Mouse (Mus musculus): ENCODE data around the gene Osbpl7.

Gene Osbpl7

DNA sequence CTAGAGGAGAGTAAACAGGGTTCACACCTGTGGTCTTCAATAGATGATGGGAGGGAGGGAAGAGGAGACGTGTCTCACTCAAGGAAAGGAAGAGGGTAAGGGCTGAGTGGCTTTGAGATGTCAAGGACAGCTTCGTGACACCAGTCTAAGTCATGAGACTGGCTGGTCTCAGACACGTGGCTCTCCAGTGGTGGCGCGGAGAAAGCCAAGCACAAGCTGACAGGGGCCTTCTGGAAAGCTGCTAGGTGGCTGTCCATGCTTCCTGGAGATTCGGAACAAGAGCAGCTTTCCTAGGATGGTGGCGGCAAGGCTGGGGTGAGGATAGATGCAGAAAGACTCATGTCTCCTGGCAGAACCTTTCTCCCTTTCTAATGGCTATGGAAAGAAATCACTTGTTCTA, 11.5 kb upstream of the Osbpl7 start:
- DNase-seq (ENCODE audit: low read depth, low spot score), result no peak

DNA sequence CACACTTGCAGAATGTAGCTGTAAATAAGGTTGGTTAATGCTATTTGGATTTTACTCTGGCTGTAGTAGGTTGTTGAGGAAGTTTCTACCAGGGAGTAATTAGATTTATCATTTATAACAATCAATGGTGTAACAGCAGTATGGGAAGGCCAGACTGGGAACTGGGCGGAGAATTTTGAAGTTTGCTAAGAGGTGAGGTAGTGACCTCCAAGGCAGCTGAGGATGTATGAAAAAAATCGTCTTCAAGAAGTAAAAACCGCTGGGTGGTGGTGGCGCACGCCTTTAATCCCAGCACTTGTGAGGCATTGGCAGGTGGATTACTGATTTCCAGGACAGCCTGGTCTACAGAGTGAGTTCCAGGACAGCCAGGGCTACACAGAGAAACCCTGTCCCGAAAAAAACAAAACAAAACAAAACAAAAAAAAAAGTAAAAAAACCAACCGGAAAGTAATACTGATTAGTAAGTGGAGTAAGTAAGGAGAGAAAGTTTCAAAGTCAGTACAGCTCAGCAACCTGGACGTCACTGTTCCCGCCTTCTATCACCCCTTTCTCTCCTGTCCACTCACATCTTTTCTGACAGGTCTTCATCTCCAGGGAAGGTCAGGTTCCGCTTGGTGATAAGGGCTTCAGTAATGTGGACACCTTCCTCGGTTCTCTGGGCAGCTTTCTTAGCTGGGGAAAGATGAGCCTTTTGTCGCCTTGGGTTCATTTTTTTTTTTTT, 10.0 kb upstream of the Osbpl7 start:
- DNase-seq (ENCODE audit: low read depth, low spot score), result no peak

DNA sequence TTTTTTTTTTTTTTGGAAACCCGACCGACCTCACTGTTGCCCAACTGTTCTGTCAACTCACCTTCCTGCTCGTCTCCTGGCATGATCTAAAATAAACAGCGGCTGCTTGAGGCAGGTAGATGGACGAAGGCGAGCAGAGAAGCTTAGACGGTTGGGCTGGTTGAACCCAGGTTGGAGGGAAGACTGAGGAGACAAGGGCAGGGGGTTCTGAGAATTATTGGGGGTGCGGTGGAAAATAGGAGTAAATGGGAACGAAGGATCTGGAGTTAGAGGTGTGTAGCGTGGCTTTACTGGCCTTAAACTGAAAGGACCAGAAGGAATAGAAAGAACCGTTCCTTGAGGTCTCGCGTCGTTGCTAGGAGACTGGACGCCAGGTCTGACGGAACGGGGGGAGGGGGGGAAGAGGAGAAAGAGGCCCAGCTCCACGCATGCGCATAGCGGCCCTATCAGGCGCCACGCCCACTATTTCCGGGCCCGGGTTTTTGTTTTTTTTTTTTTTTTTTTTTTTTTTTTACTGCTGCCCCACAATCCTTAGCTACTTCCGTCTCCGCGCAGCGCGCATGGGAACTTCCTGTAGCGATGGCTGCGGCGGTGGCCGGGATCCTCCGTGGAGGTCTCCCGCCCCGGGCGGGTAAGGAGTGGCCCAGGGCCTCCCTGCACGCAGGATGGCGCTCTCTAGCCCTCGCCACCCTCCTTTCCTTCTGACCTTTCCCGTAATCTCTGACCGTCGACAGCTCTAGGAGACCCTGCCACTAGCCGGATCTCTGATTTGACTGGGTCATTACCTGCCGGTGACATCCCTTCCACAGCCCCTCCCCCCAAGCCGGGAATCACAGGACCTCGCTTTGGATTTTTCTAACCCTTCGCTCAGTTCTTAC, 9.2 kb upstream of the Osbpl7 start, which contains the start of the genes Lrrc46 and Mrpl10:
Gene Lrrc46, minus strand, starts transcription at position 386 of the 878 bp plus-strand sequence.
Gene Mrpl10, plus strand, starts transcription at position 539 of the 878 bp plus-strand sequence.
- DNase-seq (ENCODE audit: low read depth, low spot score), result peak; percentile 79

DNA sequence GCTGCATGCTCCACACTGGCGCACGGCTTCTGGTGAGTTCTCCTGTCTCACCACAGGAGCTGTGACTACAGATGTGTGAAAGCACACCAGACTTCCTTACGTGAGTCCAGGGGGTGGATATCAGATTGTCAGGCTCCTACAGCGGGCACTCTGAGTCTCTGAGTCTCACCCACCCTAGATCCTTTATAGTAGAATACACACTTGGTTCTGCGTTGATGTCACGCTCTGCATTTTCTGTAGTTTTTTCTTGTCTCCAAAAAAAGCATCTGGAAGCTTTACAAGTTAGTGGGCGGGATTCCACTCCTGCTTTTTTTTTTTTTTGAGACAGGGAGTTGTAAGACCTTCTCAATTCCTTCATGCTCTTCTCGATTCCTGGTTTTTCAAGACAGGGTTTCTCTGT, 5.5 kb upstream of the Osbpl7 start:
- DNase-seq (ENCODE audit: low read depth, low spot score), result no peak

DNA sequence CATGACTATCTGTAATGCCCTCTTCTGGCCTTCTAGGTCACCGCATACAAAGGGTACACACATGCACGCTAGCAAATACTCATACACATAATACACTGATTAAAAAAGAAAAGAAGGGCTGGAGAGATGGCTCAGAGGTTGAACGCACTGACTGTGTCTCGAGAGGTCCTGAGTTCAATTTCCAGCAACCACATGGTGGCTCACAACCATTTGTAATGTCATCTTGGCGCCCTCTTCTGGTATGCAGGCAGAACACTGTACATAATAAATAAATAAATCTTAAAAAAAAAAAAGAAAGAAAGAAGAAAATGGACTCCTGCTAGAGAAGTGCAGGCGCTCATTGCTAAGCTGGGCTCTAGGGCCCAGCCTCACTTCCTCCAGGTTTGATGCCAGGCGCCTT, 4.6 kb upstream of the Osbpl7 start:
- DNase-seq (ENCODE audit: low read depth, low spot score), result no peak

DNA sequence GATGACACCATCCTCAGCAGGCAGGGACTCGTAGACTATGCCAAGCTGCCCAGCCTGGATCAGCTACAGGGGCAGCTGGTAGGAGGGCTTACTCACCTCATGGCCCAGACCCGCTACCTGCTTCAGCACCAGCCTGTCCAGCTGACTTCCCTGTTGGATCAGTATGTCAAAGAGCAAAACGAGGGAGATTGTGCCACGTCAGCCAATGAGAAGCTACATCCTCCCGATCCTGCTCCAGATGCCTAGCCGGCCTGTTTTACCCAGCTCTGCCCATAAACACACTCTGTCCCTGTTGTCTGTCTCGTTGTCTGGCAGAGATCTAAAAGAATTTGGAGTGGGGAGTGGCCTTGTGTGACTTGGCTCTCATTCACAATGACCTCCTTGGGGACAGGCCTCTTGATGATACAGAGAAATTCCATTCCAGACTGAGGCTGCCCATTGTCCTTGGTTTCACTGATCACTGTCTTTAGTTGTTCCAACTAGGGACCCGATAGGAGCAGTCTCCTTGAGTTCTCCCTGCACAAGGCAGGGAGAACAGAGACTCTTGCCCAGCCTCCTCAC, 2.3 kb upstream of the Osbpl7 start:
- no peak for DNase-seq (ENCODE audit: low read depth, low spot score)

DNA sequence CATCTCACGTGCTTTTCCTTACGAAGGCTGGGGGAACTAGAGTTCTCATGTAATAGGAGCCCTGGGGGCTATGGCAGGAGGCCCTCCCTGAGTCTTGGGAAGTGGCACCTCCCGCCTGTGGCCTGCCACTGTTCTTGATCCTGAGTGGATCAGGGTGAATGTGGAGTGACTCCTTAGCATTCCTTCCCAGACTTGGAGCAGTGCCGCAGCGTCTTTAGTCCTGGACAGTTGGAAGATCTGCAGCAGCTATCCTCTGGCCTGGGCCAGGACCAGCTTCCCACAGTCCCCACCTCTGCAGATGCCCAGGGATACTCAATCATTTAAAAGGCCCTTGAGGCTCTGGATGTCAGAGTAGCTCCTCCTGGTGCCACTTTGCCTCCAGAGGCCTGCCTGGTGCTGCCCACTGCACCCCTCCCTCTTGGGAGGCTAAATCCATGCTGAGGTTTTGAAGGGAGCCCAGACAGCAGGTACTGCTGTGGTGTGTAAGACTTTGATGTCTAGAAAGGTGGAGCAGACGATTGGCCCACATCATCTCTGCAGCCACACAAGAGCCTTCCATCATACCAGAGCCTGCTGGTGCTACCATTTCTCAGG, 839 bp upstream of the Osbpl7 start:
- DNase-seq (ENCODE audit: low read depth, low spot score), result no peak

DNA sequence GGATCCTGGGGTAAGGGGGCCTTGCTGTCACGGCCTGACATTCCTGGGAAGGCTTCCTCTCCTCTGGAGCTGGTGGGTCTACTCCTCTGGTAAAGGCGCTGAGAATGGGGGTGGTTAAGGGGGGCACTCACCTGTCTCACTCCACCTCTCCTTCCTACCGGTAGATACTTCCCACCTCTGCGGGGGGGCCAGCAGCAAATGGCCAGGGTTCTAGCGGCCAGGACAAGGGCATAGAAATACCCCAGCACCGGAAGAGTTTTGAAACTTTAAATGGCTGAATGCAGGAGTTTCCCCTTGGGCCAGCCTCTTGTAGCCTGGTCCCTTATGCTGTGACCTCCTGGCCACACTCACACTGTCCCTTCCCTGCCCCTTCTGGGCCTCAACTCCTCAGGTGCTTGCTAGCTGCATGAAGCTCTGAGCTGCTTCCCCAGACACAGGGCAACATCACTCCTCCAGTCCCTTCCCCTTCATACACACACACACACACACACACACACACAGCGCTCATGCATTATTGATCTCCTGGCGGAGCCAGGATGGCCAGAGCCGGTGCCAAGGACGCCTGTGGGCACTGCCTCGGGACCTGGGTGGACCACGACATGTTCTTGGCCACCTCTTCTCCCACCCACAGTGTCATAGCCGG, 637 bp downstream of the Osbpl7 start:
- DNase-seq (ENCODE audit: low read depth, low spot score), result no peak

DNA sequence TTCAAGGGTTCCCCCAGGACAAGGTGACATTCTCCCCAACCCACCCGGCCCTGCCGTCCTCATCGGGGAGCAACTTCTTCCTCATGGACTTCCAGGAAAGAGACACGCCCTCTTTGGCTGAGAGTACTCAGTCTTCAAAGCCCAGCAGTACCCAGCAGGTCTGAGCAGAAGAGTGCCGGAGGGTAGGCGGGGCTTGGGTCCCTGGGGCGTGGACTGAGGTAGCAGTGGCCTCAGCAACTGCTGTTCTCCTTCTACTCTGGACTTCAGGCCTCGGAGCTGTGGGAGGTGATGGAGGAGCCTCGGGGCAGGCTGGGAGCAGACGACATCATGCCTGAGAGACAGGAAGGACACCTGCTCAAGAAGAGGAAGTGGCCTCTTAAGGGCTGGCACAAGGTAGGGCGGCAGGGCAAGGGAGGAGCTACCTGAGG, 1.8 kb downstream of the Osbpl7 start:
- DNase-seq (ENCODE audit: low read depth, low spot score), result peak; percentile 43

DNA sequence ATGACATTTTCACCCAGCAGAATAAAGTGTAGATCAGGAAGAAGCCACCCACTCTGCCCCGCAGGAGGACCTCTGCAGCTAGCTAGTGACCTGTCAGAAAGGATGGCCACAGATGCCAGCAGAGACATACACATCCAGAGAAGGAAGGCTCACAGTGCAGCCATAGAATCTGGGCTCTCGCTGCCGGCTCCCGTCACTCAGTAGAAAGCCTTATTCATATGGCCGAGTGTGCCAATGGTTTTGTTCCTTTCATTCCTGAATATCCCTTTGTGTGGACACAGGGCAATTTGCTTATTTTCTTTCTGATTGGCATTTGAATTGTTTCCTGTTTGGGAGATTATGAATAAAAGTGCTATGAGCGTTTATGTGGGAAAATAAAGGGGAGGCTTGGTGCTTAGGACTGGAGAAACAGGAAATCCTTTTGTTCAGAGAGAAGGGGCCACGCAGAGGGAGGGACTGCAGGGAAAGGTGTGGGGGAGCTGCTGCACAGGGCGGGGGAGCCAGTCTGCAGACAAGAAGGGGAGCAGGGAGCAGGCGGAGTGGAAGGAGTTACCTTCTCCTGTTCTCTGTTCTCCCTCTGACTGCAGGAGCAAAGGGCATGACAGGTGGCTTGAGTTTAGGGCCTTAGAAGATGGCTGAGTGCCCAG, 13.0 kb downstream of the Osbpl7 start:
- DNase-seq (ENCODE audit: low read depth, low spot score), result no peak

DNA sequence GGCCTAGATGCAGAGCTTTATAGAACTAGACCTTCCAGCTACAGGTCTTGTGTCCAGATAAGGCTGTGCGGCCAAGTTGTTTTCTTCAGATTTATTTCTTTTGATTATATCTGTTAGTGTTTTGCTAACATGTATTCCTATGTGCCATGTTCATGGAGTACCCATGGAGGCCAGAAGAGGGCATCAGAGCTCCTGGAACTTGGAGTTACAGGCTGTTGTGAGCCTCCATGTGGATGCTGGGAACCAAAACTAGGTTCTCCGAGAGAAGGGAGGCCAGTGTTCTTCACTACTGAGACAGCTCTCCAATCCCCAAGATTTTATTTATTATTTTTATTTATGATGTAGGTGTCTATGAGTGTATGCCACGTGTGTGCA, 13.5 kb downstream of the Osbpl7 start:
- no peak for DNase-seq (ENCODE audit: low read depth, low spot score)

DNA sequence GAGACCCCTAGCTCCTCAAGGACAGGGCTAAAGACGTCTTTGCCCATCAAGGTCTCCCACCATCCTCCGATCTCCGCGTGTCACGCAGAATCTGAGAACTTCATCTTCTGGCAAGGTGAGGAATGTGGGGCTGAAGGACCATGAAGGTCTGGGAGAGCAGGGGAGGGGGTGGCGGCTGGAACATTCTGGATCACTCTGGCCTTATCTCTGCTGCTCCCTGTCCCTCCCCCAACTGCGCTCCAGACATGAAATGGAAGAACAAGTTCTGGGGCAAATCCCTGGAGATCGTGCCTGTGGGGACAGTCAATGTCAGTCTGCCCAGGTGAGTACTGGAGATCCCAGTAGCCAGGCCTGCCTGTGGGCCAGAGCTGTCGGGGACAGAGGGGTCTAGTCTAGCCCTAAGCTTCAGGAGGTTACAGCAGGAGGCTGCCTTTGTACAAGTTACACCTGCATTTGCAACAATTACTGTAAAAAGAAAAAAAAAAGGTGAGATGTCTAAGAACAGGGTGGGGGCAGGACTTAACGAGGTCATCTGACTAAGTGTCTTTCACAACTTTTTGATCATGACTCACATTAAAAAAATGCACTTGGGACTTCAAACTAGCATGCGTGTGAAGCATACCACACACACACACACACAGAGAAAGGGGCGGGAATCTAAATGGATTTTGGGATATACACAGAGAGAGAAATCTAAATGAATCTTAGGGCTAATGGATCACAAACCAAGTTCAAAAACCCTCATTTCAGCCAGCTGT, 15.3 kb downstream of the Osbpl7 start:
- no peak for DNase-seq (ENCODE audit: low read depth, low spot score)

DNA sequence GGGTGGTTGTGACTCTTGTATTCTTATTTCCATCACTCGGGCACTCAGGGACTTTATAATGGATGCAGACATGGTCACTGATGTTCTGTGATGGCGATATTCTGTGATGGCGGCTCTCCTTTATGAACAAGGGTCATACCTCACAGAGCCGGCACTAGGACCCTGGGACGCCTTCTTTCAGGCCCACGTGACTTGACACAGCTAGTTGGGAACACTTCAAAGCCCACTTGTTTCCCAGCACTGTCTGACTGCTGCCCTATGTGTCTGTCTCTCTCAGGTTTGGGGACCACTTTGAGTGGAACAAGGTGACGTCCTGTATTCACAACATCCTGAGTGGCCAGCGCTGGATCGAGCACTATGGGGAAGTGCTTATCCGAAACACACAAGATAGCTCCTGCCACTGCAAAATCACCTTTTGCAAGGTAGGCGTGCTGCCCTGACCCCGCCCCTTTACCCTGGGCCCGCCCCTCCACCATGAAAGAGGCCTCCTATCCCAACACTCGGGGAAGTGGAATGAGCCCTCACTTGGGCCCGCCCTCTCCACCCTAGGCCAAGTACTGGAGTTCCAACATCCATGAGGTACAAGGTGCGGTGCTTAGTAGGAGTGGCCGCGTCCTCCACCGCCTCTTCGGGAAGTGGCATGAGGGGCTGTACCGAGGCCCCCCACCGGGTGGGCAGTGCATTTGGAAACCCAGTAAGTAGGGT, 16.4 kb downstream of the Osbpl7 start:
- no peak for DNase-seq (ENCODE audit: low read depth, low spot score)

DNA sequence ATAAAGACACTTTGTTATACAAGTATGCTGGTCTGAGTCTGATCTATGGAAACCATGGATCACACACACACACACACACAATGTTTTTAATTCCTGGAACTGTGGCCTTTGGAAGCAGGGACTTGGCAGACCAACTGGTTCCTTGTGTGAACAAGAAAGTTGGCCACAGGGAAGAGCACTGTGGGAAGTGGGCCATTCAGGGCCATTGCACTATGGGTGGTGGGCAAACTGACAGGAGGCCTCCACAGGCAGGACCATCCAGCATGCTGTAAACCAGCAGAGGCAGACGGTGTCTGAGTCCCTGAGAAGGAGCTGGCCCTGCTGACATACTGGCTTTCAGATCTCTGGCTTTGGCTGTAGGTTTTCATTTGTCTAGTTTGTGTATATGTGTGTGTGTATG, 18.9 kb downstream of the Osbpl7 start:
- no peak for DNase-seq (ENCODE audit: low read depth, low spot score)

DNA sequence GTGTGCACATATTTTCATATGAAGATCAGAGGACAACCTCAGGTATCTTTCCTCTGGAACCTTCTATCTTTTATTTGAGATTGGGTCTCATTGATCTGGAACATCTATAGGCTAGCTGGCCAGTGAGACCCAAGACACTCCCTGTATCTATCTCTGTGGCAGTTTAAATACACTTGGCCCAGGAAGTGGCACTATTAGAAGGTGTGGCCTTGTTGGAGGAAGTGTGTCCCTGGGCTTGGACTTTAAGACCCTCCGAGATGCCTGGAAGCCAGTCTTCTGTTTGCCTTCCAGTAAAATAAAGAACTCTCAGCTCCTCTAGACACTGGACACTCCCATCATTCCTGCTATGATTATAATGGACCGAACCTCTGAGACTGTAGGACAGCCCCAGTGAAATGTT, 19.3 kb downstream of the Osbpl7 start:
- DNase-seq (ENCODE audit: low read depth, low spot score), result no peak

DNA sequence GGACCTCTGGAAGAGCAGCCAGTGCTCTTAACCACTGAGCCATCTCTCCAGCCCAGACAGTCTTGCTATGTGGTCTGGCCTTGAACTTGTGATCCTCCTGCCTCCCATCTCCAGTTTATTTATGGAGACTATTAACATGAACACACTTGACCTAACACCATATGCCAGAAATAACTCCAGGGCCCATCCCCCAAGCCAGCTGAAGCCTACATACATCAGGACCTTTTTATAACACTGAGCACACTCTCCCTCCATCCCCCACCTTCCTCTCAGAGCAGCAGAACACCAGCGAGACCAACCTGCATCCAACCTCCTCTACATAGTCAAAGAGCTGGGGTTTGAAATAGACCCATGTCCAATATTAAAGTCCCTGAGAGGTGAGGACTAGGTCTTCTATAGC, 20.7 kb downstream of the Osbpl7 start:
- no peak for DNase-seq (ENCODE audit: low read depth, low spot score)

DNA sequence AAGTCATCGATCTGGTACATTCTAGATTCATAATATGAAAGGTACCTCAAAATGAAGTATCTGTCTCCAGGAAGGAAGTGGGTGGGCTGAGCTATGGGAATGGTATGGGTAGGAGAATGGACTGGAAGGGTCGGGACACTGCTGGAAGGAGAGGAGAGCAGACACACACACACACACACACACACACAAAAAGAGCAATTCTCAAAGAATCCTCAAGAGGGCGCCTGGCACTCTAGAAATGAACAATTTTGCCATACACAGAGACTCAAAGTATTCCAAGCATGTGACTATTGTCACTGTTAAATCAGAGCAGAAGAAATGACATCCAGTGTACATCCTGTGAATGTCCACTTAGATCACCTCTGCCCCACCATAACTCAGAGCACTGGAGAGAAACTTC, 22.1 kb downstream of the Osbpl7 start:
- DNase-seq (ENCODE audit: low read depth, low spot score), result peak; percentile 16

DNA sequence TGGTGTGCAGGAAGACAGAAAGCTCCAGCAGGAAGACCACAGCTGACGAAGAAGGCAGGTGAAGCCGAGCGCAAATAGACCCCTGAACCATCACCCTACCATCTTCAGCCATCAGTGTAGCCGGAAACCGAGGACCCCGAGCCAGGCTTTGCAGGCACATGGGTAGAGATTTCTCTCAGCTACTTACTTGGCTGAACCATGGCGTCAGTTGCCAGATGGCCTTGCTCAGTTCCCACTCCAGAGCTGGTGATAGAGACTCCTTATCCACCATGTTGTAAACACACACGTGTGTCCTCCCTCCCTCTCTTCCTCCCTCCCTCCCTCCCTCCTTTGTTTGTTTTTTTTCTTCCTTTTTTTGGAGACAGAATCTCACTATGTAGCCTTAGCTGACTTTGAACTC, 23.8 kb downstream of the Osbpl7 start:
- no peak for DNase-seq (ENCODE audit: low read depth, low spot score)

DNA sequence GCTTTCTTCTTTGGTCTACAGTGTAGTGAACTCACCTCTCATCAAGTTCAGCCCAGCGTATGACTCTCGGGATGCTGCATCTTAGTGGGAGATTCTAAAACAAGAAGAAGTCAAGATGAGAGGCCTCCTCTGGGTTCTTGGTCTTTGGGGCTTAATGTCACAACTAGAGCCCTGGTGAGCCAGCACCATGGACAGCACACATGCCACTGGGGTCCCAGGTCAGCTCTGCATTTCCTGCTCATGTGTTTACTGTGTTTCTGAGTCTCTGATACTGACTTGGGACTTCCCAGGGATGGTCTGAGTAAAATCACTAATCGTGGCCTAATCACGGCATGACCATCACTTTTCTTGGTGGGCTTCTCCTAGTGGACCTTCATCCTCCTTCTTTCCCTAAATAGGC, 28.3 kb downstream of the Osbpl7 start:
- no peak for DNase-seq (ENCODE audit: low read depth, low spot score)

DNA sequence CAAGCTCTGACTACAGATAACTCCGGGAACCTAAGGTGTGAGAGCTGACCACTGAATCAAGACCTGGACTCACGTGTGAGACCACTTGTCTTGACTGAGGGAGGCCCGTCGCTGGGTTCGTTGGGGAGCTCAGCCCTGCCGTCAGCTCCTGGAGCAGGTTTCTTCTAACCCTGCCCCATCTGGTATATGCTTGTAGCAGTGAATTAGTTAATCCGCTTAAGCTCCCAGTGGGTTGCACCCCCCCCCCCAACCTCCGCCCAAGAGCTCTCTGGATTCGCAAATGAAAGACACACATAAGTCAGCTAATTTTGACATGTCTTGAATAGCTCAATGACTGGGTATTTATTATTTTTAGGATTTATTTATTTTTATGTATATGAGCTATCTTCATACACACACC, 29.9 kb downstream of the Osbpl7 start:
- DNase-seq (ENCODE audit: low read depth, low spot score), result no peak
